Mouse (Mus musculus) kidney, postnatal 0 days (tissue): ENCODE measurements at regions not wholly inside any gene's neighbourhood (a gene's known extent, or its start where the extent isn't known, plus 50 kb on each side); places are given as distances from the start of the nearest gene placed in this dataset.

ENCODE experiments used
- ATAC-seq: fragments of 200-750 bp; cut with Nextera tagmentation; replicated peaks from 2 replicates; pipeline ENCODE4 v1.8.0; 2017; ENCODE audit warnings: low read depth, moderate number of reproducible peaks, moderate TSS enrichment, moderate library complexity; ENCODE audit not compliant: low FRiP score
- DNase-seq: peaks from one replicate; pipeline ENCODE4 v3.0.0-alpha.2; 2016; ENCODE audit warnings: low spot score
- H3K27ac ChIP-seq: fragments of 300-500 bp; sonication (generic); 2 replicates; pipeline ENCODE4 v1.5.1; 2014; ENCODE audit warnings: mild to moderate bottlenecking
- H3K27me3 ChIP-seq: fragments of 300-500 bp; sonication (generic); 2 replicates; pipeline ENCODE4 v1.6.1; 2014; ENCODE audit warnings: low read length, mixed read lengths; ENCODE audit not compliant: insufficient read depth
- H3K36me3 ChIP-seq: fragments of 300-500 bp; sonication (generic); 2 replicates; pipeline ENCODE4 v1.6.1; 2014; ENCODE audit warnings: low read length, mixed read lengths; ENCODE audit not compliant: insufficient read depth
- H3K4me1 ChIP-seq: fragments of 300-500 bp; sonication (generic); replicated peaks from 2 replicates; pipeline ENCODE4 v1.6.1; 2014; ENCODE audit warnings: antibody characterized with exemption, low read length, mixed read lengths; ENCODE audit not compliant: insufficient read depth
- H3K4me2 ChIP-seq: fragments of 300-500 bp; sonication (generic); 2 replicates; pipeline ENCODE4 v1.6.1; 2014; ENCODE audit warnings: mild to moderate bottlenecking, low read length, moderate library complexity, mixed read lengths
- H3K4me3 ChIP-seq: fragments of 300-500 bp; sonication (generic); replicated peaks from 2 replicates; pipeline ENCODE4 v1.5.1; 2014; ENCODE audit warnings: low read depth, low read length
- H3K9ac ChIP-seq: fragments of 300-500 bp; sonication (generic); 2 replicates; pipeline ENCODE4 v1.6.1; 2014; ENCODE audit warnings: low read depth, low read length
- H3K9me3 ChIP-seq: fragments of 300-500 bp; sonication (generic); replicated peaks from 2 replicates; pipeline ENCODE4 v1.6.1; 2016; ENCODE audit warnings: low read length, inconsistent platforms, mixed read lengths
- CTCF ChIP-seq: IDR thresholded peaks from 2 replicates; pipeline ENCODE4 v1.5.1; 2016; ENCODE audit warnings: antibody characterized with exemption, low read depth, mild to moderate bottlenecking, moderate library complexity
- WGBS: fragments of 180-500 bp; shearing (Covaris S2); extraction: QIAGEN DNeasy Blood & Tissue Kit; methylation state at CpG from one replicate; pipeline ENCODE4 v1.1.7; 2014; 5-methylcytosine and 5-hydroxymethylcytosine counted together

DNA sequence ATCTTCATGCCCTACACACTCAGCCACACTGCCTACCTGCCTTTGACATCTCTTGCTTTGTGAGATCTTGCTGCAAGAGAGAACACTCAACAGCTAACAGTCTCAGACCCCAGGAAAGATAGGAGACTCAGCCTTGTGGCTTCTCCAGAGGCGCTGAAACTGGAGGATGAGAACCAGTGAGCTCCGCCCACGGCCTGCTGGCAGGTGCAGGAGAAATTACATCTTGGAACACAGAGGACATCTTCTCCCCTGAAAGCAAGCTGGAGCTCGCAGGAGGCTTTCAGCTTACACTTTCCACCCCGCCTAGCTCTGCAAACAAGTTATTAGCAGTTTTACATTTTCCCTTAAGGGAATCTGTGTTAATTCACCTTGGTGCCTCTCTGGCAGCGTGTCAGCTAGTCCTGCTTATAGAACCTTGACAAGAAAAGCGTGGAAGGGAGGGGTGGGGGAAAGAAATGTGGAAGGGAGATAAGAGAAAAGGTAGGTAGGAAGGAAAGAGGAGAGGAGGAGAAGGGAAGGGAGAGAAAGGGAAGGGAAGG lies 185.2 kb upstream of the Kit start:
- H3K4me2 ChIP-seq = no peak overlapping the region
- H3K9ac ChIP-seq = no peak overlapping the region
- no peak for TF ChIP-seq CTCF
- H3K4me3 ChIP-seq = no peak overlapping the region
- H3K4me1 ChIP-seq = no peaks in the 10 kb centered on the region
- H3K36me3 ChIP-seq = no peaks in the 10 kb centered on the region
- ATAC-seq (no peak), DNase-seq (no peak)
- no peaks in the 10 kb centered on the region for H3K9me3 ChIP-seq
- no peak overlapping the region for H3K27ac ChIP-seq
- no peaks in the 10 kb centered on the region for H3K27me3 ChIP-seq
- WGBS = 48% methylated on average over 7 of the region's 7 CpGs

DNA sequence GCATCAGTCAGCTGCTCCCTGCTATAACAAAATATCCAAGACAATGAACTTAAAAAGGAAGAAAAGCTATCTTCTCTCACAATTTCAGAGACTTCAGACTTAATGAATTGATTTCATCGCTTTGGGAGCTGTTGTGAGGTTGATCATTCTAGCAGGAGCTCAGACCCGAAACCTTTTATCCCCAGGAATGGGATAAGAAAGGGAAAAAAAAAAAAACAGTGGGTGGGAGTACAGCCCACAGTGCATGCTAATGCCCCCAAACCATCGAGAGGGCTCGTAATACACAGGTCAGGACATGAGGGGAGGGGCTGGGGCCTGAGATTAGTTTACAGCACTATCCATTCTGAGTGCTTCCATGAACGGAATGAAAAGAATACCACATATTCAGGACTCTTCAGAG lies 175.9 kb upstream of the Kit start:
- 67% methylated on average over 5 of the region's 5 CpGs for WGBS
- no peak for TF ChIP-seq CTCF
- no peaks in the 10 kb centered on the region for H3K27me3 ChIP-seq
- no peak overlapping the region for H3K9ac ChIP-seq
- H3K4me1 ChIP-seq = peaks cover 5% of the 10 kb centered on the region; the same call in 1 of the 2 replicates
- no peaks in the 10 kb centered on the region for H3K36me3 ChIP-seq
- no peak overlapping the region for H3K27ac ChIP-seq
- H3K9me3 ChIP-seq = no peaks in the 10 kb centered on the region
- no peak for DNase-seq
- no peak for ATAC-seq
- no peak overlapping the region for H3K4me2 ChIP-seq
- H3K4me3 ChIP-seq = no peak overlapping the region

DNA sequence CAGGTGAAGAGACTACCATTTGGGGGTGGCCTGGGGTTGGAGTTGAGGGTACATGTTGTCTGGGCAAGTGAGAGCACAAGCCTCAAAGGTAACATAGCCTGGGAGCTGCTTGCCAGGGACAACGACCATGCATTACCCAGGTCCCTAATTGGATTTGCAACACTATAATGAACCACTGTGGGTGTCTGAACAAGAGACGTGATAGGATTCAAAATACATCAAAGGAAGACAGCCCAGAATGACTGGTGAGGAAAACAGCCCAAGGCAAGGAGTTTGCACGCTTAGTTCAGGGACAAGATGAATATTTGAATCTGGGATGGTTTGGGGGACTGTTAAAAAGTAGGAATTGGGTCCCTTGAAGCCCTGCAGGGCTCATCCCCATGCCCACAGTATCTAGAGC lies 173.0 kb upstream of the Kit start:
- H3K9me3 ChIP-seq = no peaks in the 10 kb centered on the region

DNA sequence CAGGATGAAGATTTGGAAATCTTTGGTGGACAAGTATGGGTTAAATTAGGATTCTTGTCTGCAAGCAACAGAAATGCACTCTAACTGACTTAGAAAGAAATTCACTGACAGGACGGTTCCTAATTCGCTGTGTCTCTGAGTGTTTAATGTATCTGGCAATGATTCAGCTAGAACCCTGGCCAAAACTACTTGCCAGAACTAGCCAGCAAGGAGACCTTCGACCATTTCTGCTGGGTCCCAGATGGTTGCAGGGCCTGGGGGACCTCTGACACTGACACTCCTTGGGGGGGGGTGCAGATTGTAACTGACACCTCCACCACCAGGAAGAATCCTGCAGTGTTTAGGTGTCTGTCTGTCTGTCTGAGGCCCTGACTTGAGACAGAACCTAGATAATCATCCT lies 172.1 kb upstream of the Kit start:
- no peak for TF ChIP-seq CTCF
- Histone ChIP-seq H3K36me3 (no peaks in the 10 kb centered on the region), H3K9me3 (no peaks in the 10 kb centered on the region), H3K4me2 (no peak overlapping the region), H3K9ac (no peak overlapping the region), H3K4me3 (no peak overlapping the region), H3K4me1 (peaks cover 5% of the 10 kb centered on the region; the same call in 1 of the 2 replicates), H3K27ac (no peak overlapping the region), H3K27me3 (no peaks in the 10 kb centered on the region)
- ATAC-seq (no peak), DNase-seq (peak; percentile 38)
- WGBS = 45% methylated on average over 3 of the region's 3 CpGs

More for the DNA sequence above, 173.0 kb upstream of the Kit start:
- Histone ChIP-seq H3K9ac (no peak overlapping the region), H3K27ac (no peak overlapping the region), H3K4me1 (peaks cover 5% of the 10 kb centered on the region; the same call in 1 of the 2 replicates), H3K27me3 (no peaks in the 10 kb centered on the region), H3K36me3 (no peaks in the 10 kb centered on the region), H3K4me3 (no peak overlapping the region), H3K4me2 (no peak overlapping the region)
- TF ChIP-seq CTCF = no peak
- 61% methylated on average over 3 of the region's 3 CpGs for WGBS
- DNase-seq = no peak
- ATAC-seq = no peak

DNA sequence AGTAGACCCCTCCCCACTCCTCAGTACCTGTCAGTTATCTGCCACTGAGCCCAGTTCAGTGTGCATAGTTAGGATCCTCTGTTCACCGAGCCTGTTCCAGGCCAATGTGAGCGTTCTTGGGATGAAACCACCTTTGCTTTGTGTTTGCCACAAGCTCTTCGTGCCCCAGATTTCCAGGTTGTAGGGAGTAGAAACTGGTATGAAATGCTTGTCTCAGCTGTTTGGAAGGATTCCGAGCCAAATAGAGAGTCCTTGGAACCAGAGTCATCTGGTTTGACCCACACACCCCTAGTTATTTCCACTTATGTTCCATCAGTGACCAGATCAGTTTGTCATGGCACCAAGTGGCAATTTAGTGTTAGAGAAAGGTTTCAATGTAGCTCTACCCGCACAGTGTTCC lies 171.2 kb upstream of the Kit start:
- H3K27me3 ChIP-seq = no peaks in the 10 kb centered on the region
- H3K4me3 ChIP-seq = no peak overlapping the region
- DNase-seq = no peak
- H3K9me3 ChIP-seq = no peaks in the 10 kb centered on the region
- H3K27ac ChIP-seq = no peak overlapping the region
- H3K4me1 ChIP-seq = peaks cover 5% of the 10 kb centered on the region; the same call in 1 of the 2 replicates
- no peaks in the 10 kb centered on the region for H3K36me3 ChIP-seq
- no peak for ATAC-seq
- H3K9ac ChIP-seq = no peak overlapping the region
- no peak for TF ChIP-seq CTCF
- WGBS = 82% methylated on average over 5 of the region's 5 CpGs
- H3K4me2 ChIP-seq = no peak overlapping the region

DNA sequence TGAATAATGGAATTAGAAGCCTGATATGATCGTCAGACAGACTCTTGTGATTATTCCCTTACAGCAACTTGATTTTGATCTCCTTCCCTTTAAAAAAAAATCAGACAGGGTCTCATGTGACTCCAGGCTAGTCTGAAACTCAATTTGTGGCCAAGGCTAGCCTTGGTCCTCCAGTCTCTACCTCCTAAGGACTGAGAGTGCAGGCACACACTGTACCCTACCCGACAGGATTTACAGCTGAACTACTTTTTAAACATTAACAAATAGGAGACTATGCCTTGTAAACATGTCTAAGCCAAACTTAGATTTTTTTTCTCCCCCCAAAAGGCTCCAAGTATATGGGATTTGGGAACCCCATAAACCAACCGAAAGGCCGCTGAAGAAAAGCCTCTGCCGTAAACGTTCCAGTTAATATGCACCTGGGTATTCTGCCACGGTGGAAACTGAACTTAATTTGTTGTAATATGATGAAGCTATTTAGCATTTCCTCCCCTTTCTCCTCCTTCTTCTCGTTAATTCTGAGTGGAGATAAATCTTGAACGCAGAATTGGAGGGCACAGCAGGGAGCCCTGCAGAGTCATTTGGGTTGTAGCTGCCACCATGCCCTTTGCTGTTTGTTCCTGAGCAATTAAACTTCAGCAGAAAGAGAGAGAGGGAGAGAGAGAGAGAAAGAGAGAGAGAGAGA lies 170.0 kb upstream of the Kit start:
- 0 out of 2 replicates have a peak, but pooled peaks have one; percentile 46 for ATAC-seq
- no peak for TF ChIP-seq CTCF

More for the DNA sequence above, 170.0 kb upstream of the Kit start:
- H3K27ac ChIP-seq = no peak overlapping the region
- H3K27me3 ChIP-seq = no peaks in the 10 kb centered on the region
- H3K4me1 ChIP-seq = peaks cover 5% of the 10 kb centered on the region; the same call in 1 of the 2 replicates
- DNase-seq = peak; percentile 32
- no peaks in the 10 kb centered on the region for H3K9me3 ChIP-seq
- no peak overlapping the region for H3K4me3 ChIP-seq
- H3K9ac ChIP-seq = no peak overlapping the region
- H3K4me2 ChIP-seq = peak overlapping the region; percentile 27; the same call in 1 of the 2 replicates
- WGBS = 31% methylated on average over 9 of the region's 9 CpGs
- no peaks in the 10 kb centered on the region for H3K36me3 ChIP-seq
